Mouse (Mus musculus) heart, embryonic 12.5 days (tissue): ENCODE results near the gene Terb2. TPM values are rescaled to one million over a fixed set of nuclear protein-coding genes. Genes with fewer than 3 reads are reported as not detected.
"Not testable (repeated sequence)": the region's sequence is repeated elsewhere in the genome, so short reads cannot be mapped to it uniquely, and the experiment has no call there.

Experiments
- ATAC-seq: fragments of 200-750 bp; cut with Nextera tagmentation; 2 replicates; pipeline ENCODE4 v1.8.0; 2017; ENCODE audit warnings: moderate TSS enrichment, moderate library complexity; ENCODE audit not compliant: insufficient number of reproducible peaks, low FRiP score
- H3K27ac ChIP-seq: fragments of 300-500 bp; sonication (generic); 2 replicates; pipeline ENCODE4 v1.5.1; 2016; ENCODE audit warnings: mild to moderate bottlenecking, moderate library complexity; ENCODE audit not compliant: poor library complexity, severe bottlenecking
- H3K27me3 ChIP-seq: fragments of 300-500 bp; sonication (generic); replicated peaks from 2 replicates; pipeline ENCODE4 v1.6.1; 2016; ENCODE audit warnings: mild to moderate bottlenecking, moderate library complexity
- H3K36me3 ChIP-seq: fragments of 300-500 bp; sonication (generic); 2 replicates; pipeline ENCODE4 v1.6.1; 2016; ENCODE audit warnings: mild to moderate bottlenecking, moderate library complexity
- H3K4me1 ChIP-seq: fragments of 300-500 bp; sonication (generic); replicated peaks from 2 replicates; pipeline ENCODE4 v1.6.1; 2016; ENCODE audit warnings: mild to moderate bottlenecking
- H3K4me2 ChIP-seq: fragments of 300-500 bp; sonication (generic); 2 replicates; pipeline ENCODE4 v1.6.1; 2016; ENCODE audit warnings: mild to moderate bottlenecking, moderate library complexity
- H3K4me3 ChIP-seq: fragments of 300-500 bp; sonication (generic); 2 replicates; pipeline ENCODE4 v1.5.1; 2016; ENCODE audit warnings: mild to moderate bottlenecking
- H3K9ac ChIP-seq: fragments of 300-500 bp; sonication (generic); 2 replicates; pipeline ENCODE4 v1.6.1; 2016; ENCODE audit warnings: mild to moderate bottlenecking, moderate library complexity
- H3K9me3 ChIP-seq: fragments of 300-500 bp; sonication (generic); replicated peaks from 2 replicates; pipeline ENCODE4 v1.6.1; 2016; ENCODE audit warnings: mild to moderate bottlenecking, moderate library complexity
- WGBS: fragments of 180-500 bp; shearing (Covaris S2); methylation state at CpG from one replicate; pipeline ENCODE4 v1.1.7; 2016; 5-methylcytosine and 5-hydroxymethylcytosine counted together
- polyA plus RNA-seq: library from polyadenylated mRNA; unstranded; fragments of >200 nt; fragmentation: Nextera tagmentation; extraction: Ambion mirVana; gene quantifications from 2 replicates; pipeline ENCODE4 v1.2.1, GENCODE M21; 2016

Terb2 gene
- polyA plus RNA-seq, 1 experiment from 2014 or later, result not detected

DNA sequence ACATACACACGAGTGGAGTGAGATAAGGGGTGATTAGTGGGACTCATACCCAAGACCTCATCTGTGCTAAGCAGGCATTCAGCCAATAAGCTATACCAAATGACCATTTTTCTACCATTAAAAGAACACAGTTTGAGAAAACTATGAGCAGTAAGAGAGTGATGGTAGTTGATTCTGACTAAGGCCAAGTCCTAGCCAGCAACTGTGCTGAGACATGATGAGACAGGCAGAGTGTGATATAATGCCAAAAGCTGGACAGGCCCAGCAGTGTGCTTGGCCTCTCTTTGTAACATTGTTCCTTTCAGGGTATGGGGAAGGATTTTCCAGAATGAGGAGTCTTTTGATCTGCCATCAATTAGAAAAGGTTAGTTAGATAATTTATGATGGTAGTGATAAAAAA, 15.4 kb downstream of the Terb2 start:
- Histone ChIP-seq H3K9me3 (no peaks in the 10 kb centered on the region), H3K27ac (no peak overlapping the region), H3K4me1 (no peaks in the 10 kb centered on the region), H3K36me3 (no peaks in the 10 kb centered on the region), H3K9ac (no peak overlapping the region), H3K27me3 (no peaks in the 10 kb centered on the region), H3K4me2 (no peak overlapping the region), H3K4me3 (no peak overlapping the region)
- ATAC-seq, result no peak
- 38% methylated on average over 1 of the region's 1 CpGs for WGBS

DNA sequence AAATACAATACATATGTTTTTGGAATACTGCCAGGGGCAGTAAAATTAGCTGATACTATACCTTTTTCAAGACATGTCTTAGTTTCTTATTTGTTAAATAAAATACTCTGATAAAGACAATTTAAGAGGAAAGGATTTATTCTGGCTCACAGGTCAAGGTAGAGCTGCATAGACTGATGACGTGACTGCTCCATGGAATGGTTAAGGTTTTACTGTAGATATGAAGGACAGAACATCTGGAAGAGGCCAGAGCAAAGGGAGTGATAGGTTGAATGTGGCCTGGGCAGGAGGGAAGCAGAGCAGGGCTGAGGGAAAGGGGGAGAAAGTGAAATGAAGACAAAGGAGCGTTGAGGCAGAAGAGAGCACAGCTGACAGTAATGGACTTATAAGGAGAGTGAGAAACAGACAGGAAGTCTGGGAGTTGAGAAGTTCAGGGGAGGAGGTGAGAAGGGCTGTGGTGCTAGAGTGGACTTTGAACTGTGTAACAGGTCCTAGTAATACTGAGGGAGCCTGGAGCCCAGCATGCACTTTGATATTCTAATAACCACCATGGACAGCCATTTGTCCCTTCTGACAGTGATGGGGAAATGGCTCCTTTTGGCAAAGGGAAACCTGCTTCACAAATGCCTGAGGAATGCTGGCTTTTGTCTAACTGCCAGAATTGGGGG, 20.5 kb downstream of the Terb2 start:
- ATAC-seq, result no peak
- H3K36me3 ChIP-seq, result no peaks in the 10 kb centered on the region
- H3K4me1 ChIP-seq, result no peaks in the 10 kb centered on the region
- no peak overlapping the region for H3K9ac ChIP-seq
- no peak overlapping the region for H3K27ac ChIP-seq
- H3K27me3 ChIP-seq, result no peaks in the 10 kb centered on the region
- H3K9me3 ChIP-seq, result no peaks in the 10 kb centered on the region
- 46% methylated on average over 2 of the region's 2 CpGs for WGBS
- H3K4me2 ChIP-seq, result no peak overlapping the region
- H3K4me3 ChIP-seq, result no peak overlapping the region

DNA sequence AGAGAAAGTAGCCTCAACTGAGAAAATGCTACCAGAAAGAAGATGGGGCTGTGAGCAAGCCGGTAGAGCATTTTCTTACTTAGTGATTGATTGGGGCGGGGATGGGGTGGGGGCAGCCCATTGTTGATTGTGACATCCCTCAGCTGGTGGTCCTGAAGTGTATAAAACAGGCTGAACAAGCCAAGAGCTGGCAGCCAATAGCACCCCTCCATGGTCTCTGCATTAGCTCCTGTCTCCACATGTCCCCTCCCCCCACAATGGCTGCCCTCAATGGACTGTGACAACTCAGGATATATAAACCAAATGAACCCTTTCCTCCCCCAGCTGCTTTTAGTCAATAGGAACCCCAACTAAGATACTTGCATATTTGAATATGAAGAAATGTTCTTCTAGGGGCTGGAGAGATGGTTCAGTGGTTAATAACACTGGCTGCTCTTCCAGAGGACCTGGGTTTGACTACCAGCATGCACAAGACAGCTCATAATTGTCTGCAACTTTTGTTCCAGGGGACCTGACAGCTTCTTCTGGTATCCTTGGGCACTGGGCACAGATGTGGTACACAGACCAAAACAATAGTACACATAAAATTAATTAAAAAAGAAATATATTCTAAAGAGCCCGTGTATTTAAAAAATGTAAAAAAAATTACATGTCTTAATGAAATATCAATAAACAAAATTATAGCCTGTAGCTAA, 24.6 kb downstream of the Terb2 start:
- Histone ChIP-seq H3K4me1 (no peaks in the 10 kb centered on the region), H3K36me3 (no peaks in the 10 kb centered on the region), H3K4me2 (no peak overlapping the region), H3K4me3 (no peak overlapping the region), H3K9ac (no peak overlapping the region), H3K27ac (no peak overlapping the region), H3K27me3 (no peaks in the 10 kb centered on the region), H3K9me3 (no peaks in the 10 kb centered on the region)
- 84% methylated on average over 3 of the region's 3 CpGs for WGBS
- no peak for ATAC-seq

DNA sequence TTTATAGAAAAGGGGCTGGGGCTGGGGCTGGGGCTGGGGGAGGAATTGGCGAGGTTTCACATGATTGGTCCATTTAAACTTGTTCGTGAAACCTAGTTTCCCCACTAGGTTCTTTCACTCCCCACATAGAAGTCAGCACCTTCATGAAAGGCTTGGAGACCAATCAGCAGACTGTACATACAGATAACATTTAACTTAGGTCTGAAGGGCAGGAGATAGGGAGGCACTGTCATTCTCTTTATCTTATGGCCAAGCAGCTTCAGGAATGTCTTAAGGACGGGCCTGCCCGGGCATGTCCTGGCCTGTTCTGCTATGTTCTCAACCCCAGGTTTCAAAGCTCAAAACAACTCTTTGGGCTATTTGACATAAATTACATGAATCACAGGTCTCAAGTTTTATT, 31.0 kb downstream of the Terb2 start:
- not testable (repeated sequence) for H3K9me3 ChIP-seq, H3K27ac ChIP-seq, H3K27me3 ChIP-seq, H3K9ac ChIP-seq, H3K36me3 ChIP-seq, H3K4me3 ChIP-seq, H3K4me2 ChIP-seq, H3K4me1 ChIP-seq, ATAC-seq
- 66% methylated on average over 4 of the region's 4 CpGs for WGBS

DNA sequence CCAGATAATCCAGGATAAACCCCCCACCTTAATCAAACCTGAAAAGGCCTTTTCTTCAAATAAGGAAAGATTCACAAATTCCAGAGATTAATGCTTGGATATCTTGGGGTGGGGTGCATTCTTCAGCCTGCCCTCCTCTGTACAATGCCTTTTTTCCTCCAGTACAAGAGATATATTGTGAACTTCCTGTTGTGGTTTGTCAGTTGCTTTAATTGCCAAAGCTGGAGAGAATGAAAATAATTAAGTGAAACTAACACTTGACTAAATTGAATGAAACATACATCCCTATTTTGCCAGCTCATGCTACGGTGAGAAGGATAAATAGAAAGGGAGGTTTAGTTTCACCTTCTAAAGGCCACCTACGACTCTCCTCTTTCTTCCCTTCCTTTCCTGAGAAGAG, 32.2 kb downstream of the Terb2 start:
- Histone ChIP-seq H3K27me3 (no peaks in the 10 kb centered on the region), H3K9ac (no peak overlapping the region), H3K4me2 (no peak overlapping the region), H3K4me3 (no peak overlapping the region), H3K36me3 (no peaks in the 10 kb centered on the region), H3K27ac (no peak overlapping the region), H3K9me3 (no peaks in the 10 kb centered on the region), H3K4me1 (peaks cover 4% of the 10 kb centered on the region; the same call in 1 of the 2 replicates)
- 79% methylated on average over 2 of the region's 2 CpGs for WGBS
- no peak for ATAC-seq

DNA sequence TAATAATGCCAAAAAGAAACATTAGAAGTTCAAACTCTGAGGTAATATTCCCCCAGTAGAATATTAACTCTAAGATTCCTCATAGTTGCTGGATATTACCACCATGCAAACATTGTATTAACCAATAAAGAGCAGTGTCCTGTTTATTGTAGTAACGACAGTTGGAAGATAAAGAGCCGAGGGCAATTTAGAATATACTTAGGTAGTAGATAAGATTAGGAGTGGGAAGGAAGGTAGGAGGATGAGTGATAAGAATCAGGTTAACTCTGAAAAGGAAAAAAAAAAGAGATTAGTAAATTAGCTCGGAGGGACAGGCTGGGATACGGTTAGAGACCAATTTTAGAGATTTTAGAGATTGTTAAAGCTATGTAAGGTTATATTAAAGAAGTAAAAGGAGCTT, 35.3 kb downstream of the Terb2 start:
- no peaks in the 10 kb centered on the region for H3K36me3 ChIP-seq
- no peak overlapping the region for H3K4me2 ChIP-seq
- ATAC-seq, result no peak
- no peak overlapping the region for H3K9ac ChIP-seq
- H3K4me3 ChIP-seq, result no peak overlapping the region
- H3K27ac ChIP-seq, result no peak overlapping the region
- H3K4me1 ChIP-seq, result peaks cover 4% of the 10 kb centered on the region; the same call in 1 of the 2 replicates
- 18% methylated on average over 4 of the region's 4 CpGs for WGBS
- H3K9me3 ChIP-seq, result no peaks in the 10 kb centered on the region
- no peaks in the 10 kb centered on the region for H3K27me3 ChIP-seq

DNA sequence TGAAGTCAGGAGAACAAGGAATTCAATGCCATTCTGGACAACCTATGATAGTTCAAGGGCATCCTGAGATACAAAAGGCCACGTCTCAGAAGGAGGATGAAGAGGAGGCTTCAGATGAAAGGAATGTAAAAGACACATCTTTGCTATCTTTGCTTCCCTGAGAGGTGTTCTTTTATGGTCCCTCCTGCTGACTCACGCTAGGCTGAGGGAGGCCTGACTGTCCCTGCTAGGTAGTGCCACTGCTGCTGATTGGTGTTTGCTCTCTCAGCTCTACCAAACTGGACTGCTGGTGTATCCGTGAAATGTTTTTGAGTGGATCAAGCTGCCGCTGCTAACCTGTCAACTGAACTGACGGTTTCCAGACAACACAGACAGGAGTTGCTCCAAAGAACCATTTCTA, 35.7 kb downstream of the Terb2 start:
- Histone ChIP-seq H3K4me1 (peaks cover 4% of the 10 kb centered on the region; the same call in 1 of the 2 replicates), H3K36me3 (no peaks in the 10 kb centered on the region), H3K9me3 (no peaks in the 10 kb centered on the region), H3K27ac (no peak overlapping the region), H3K27me3 (no peaks in the 10 kb centered on the region), H3K4me3 (no peak overlapping the region), H3K4me2 (no peak overlapping the region), H3K9ac (no peak overlapping the region)
- WGBS, result 13% methylated on average over 5 of the region's 5 CpGs
- no peak for ATAC-seq

DNA sequence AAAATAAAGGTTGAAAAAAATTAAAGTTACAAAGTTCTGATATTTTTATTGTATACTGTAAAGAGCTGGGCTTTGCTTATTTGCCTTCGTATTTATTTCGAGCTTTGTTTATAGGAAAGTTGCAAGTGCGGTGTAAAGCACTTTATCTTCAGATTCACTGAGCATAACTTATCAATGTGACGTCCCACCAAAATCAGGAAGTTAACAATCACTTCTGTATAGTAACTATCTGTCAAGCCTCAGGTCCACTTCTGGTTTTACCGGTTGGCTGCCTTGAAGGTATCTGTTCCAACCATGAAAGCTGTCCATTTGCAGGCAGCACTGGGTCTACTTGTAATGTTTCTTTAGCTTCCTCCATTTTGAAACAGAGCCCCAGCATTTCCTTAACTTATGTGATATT, 36.2 kb downstream of the Terb2 start:
- no peaks in the 10 kb centered on the region for H3K27me3 ChIP-seq
- no peak overlapping the region for H3K27ac ChIP-seq
- H3K9ac ChIP-seq, result no peak overlapping the region
- H3K4me3 ChIP-seq, result no peak overlapping the region
- no peak overlapping the region for H3K4me2 ChIP-seq
- H3K36me3 ChIP-seq, result no peaks in the 10 kb centered on the region
- ATAC-seq, result no peak
- WGBS, result 70% methylated on average over 5 of the region's 5 CpGs
- H3K4me1 ChIP-seq, result peaks cover 4% of the 10 kb centered on the region; the same call in 1 of the 2 replicates
- H3K9me3 ChIP-seq, result no peaks in the 10 kb centered on the region

DNA sequence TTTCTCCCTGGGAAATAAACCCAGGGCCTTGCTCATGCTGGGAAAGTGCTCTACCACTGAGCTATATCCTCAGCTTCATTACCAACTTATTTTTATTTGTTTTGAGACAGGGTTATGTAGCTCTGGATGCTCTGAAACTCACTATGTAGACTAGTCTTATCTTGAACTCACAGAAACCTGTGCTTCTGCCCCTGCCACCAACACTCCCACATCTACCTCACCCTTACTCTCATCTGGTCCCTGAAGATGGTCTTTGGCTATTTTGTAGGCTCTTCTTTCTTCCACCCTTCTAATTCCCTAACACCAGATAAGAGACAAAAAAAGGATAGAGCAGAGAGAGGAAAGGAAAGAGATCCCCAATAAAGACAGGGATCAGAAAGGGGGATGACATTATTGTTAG, 37.6 kb downstream of the Terb2 start:
- no peak overlapping the region for H3K27ac ChIP-seq
- no peak overlapping the region for H3K9ac ChIP-seq
- no peaks in the 10 kb centered on the region for H3K9me3 ChIP-seq
- H3K4me2 ChIP-seq, result no peak overlapping the region
- no peaks in the 10 kb centered on the region for H3K27me3 ChIP-seq
- no peak for ATAC-seq
- peaks cover 4% of the 10 kb centered on the region; the same call in 1 of the 2 replicates for H3K4me1 ChIP-seq
- no peak overlapping the region for H3K4me3 ChIP-seq
- H3K36me3 ChIP-seq, result no peaks in the 10 kb centered on the region

GRCm38 (mm10) chr2:122230395-122230794, 44.3 kb downstream of the Terb2 start:
- no peak overlapping the region for H3K27ac ChIP-seq
- ATAC-seq, result no peak
- no peaks in the 10 kb centered on the region for H3K36me3 ChIP-seq
- H3K9me3 ChIP-seq, result no peaks in the 10 kb centered on the region
- H3K9ac ChIP-seq, result no peak overlapping the region
- no peak overlapping the region for H3K4me3 ChIP-seq
- no peak overlapping the region for H3K4me2 ChIP-seq
- 79% methylated on average over 6 of the region's 6 CpGs for WGBS
- peaks cover 10% of the 10 kb centered on the region for H3K4me1 ChIP-seq
- no peaks in the 10 kb centered on the region for H3K27me3 ChIP-seq

DNA sequence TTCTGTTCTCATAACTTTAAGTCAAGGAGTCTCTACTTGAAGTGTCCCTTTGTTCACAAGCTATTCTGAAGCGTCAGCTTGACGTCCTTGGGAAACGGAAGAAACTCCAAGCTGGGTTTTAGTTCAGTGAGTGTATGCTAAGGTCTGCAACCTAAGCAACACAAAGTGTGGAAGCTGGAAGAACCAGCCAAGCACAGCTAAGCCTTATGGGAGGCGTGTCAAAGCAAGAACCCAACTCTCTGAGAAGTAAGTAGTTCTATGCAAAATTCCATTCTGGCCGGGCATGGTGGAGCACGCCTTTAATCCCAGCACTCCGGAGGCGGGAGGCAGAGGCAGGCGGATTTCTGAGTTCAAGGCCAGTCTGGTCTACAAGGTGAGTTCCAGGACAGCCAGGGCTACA, 45.5 kb downstream of the Terb2 start:
- no peak overlapping the region for H3K27ac ChIP-seq
- no peak for ATAC-seq
- 85% methylated on average over 9 of the region's 9 CpGs for WGBS

DNA sequence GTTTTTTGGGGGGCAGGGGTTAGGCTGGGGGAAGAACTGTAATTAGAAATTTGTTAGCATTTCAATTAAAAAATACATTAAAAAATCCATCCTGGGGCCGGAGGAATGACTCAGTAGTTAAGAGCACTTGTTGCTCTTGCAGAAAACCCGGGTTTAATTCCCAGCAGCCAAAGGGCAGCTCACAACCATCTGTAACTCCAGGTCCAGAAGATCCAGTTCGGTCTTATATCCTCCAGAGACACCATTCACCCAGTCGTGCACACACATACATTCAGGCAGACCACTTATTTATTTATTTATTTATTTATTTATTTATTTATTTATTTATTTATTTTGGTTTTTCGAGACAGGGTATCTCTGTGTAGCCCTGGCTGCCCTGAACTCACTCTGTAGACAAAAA, 47.3 kb downstream of the Terb2 start:
- 56% methylated on average over 5 of the region's 5 CpGs for WGBS
- H3K4me2 ChIP-seq, result peak overlapping the region; percentile 94; the same call in 1 of the 2 replicates
- no peaks in the 10 kb centered on the region for H3K27me3 ChIP-seq
- ATAC-seq, result no peak
- H3K9ac ChIP-seq, result no peak overlapping the region
- no peak overlapping the region for H3K27ac ChIP-seq
- no peaks in the 10 kb centered on the region for H3K36me3 ChIP-seq
- no peaks in the 10 kb centered on the region for H3K9me3 ChIP-seq
- peaks cover 17% of the 10 kb centered on the region for H3K4me1 ChIP-seq
- no peak overlapping the region for H3K4me3 ChIP-seq

More for the DNA sequence above, 45.5 kb downstream of the Terb2 start:
- peaks cover 13% of the 10 kb centered on the region for H3K4me1 ChIP-seq
- H3K9ac ChIP-seq, result no peak overlapping the region
- H3K4me2 ChIP-seq, result no peak overlapping the region
- H3K27me3 ChIP-seq, result no peaks in the 10 kb centered on the region
- H3K4me3 ChIP-seq, result no peak overlapping the region
- H3K9me3 ChIP-seq, result no peaks in the 10 kb centered on the region
- H3K36me3 ChIP-seq, result no peaks in the 10 kb centered on the region
